Mouse (Mus musculus): ENCODE measurements around the gene Tnik. TPM values are rescaled to one million over a fixed set of nuclear protein-coding genes. Genes with fewer than 3 reads are reported as not detected.

Tnik gene
- polyA plus RNA-seq, 1 experiment = not detected

GRCm38 (mm10) chr3:28333869-28334268, 70.9 kb downstream of the Tnik start:
- H3K9me3 ChIP-seq (ENCODE audit: control insufficient read depth, low read length) = no peaks in the 10 kb centered on the region
- TF ChIP-seq GATA1 (IDR thresholded peaks at IDR 0.05; ENCODE audit: low read length) (no peak), TAL1 (IDR thresholded peaks at IDR 0.05; ENCODE audit: low read length) (no peak)
- H3K27me3 ChIP-seq (ENCODE audit: control insufficient read depth) = no peaks in the 10 kb centered on the region
- H3K36me3 ChIP-seq (ENCODE audit: control insufficient read depth) = no peaks in the 10 kb centered on the region
- H3K4me1 ChIP-seq (ENCODE audit: control insufficient read depth) = no peaks in the 10 kb centered on the region
- no peak overlapping the region for H3K4me3 ChIP-seq (replicated peaks)

- H3K4me1 ChIP-seq (ENCODE audit: control insufficient read depth) = no peaks in the 10 kb centered on the region
- no peaks in the 10 kb centered on the region for H3K9me3 ChIP-seq (ENCODE audit: control insufficient read depth, low read length)
- H3K4me3 ChIP-seq (replicated peaks) = no peak overlapping the region
- TF ChIP-seq TAL1 (IDR thresholded peaks at IDR 0.05; ENCODE audit: low read length) (no peak), GATA1 (IDR thresholded peaks at IDR 0.05; ENCODE audit: low read length) (no peak)
- H3K27me3 ChIP-seq (ENCODE audit: control insufficient read depth) = no peaks in the 10 kb centered on the region
- no peaks in the 10 kb centered on the region for H3K36me3 ChIP-seq (ENCODE audit: control insufficient read depth)
Observed at GRCm38 (mm10) chr3:28334547-28334946, 71.5 kb downstream of the Tnik start.

- H3K4me1 ChIP-seq (ENCODE audit: control insufficient read depth) = no peaks in the 10 kb centered on the region
- H3K4me3 ChIP-seq (replicated peaks) = no peak overlapping the region
- TF ChIP-seq TAL1 (IDR thresholded peaks at IDR 0.05; ENCODE audit: low read length) (no peak), GATA1 (IDR thresholded peaks at IDR 0.05; ENCODE audit: low read length) (no peak)
- H3K27me3 ChIP-seq (ENCODE audit: control insufficient read depth) = no peaks in the 10 kb centered on the region
- H3K9me3 ChIP-seq (ENCODE audit: control insufficient read depth, low read length) = no peaks in the 10 kb centered on the region
- H3K36me3 ChIP-seq (ENCODE audit: control insufficient read depth) = no peaks in the 10 kb centered on the region
Observed at GRCm38 (mm10) chr3:28340071-28340470, 77.1 kb downstream of the Tnik start.

- Histone ChIP-seq H3K4me3 (replicated peaks) (no peak overlapping the region), H3K27me3 (ENCODE audit: control insufficient read depth) (no peaks in the 10 kb centered on the region), H3K4me1 (ENCODE audit: control insufficient read depth) (no peaks in the 10 kb centered on the region), H3K9me3 (ENCODE audit: control insufficient read depth, low read length) (no peaks in the 10 kb centered on the region), H3K36me3 (ENCODE audit: control insufficient read depth) (no peaks in the 10 kb centered on the region)
- TF ChIP-seq TAL1 (IDR thresholded peaks at IDR 0.05; ENCODE audit: low read length) (no peak), GATA1 (IDR thresholded peaks at IDR 0.05; ENCODE audit: low read length) (no peak)
Observed at GRCm38 (mm10) chr3:28343204-28343603, 80.2 kb downstream of the Tnik start.

GRCm38 (mm10) chr3:28343661-28344060, 80.6 kb downstream of the Tnik start:
- no peaks in the 10 kb centered on the region for H3K36me3 ChIP-seq (ENCODE audit: control insufficient read depth)
- H3K9me3 ChIP-seq (ENCODE audit: control insufficient read depth, low read length) = no peaks in the 10 kb centered on the region
- no peaks in the 10 kb centered on the region for H3K27me3 ChIP-seq (ENCODE audit: control insufficient read depth)
- TF ChIP-seq GATA1 (IDR thresholded peaks at IDR 0.05; ENCODE audit: low read length) (no peak), TAL1 (IDR thresholded peaks at IDR 0.05; ENCODE audit: low read length) (no peak)
- H3K4me1 ChIP-seq (ENCODE audit: control insufficient read depth) = no peaks in the 10 kb centered on the region
- H3K4me3 ChIP-seq (replicated peaks) = no peak overlapping the region

- Histone ChIP-seq H3K36me3 (ENCODE audit: control insufficient read depth) (no peaks in the 10 kb centered on the region), H3K9me3 (ENCODE audit: control insufficient read depth, low read length) (no peaks in the 10 kb centered on the region), H3K27me3 (ENCODE audit: control insufficient read depth) (no peaks in the 10 kb centered on the region), H3K4me3 (replicated peaks) (no peak overlapping the region), H3K4me1 (ENCODE audit: control insufficient read depth) (no peaks in the 10 kb centered on the region)
- TF ChIP-seq GATA1 (IDR thresholded peaks at IDR 0.05; ENCODE audit: low read length) (no peak), TAL1 (IDR thresholded peaks at IDR 0.05; ENCODE audit: low read length) (no peak)
Observed at GRCm38 (mm10) chr3:28345446-28345845, 82.4 kb downstream of the Tnik start.

GRCm38 (mm10) chr3:28345961-28346360, 82.9 kb downstream of the Tnik start:
- no peaks in the 10 kb centered on the region for H3K4me1 ChIP-seq (ENCODE audit: control insufficient read depth)

GRCm38 (mm10) chr3:28346476-28346875, 83.5 kb downstream of the Tnik start:
- TF ChIP-seq GATA1 (IDR thresholded peaks at IDR 0.05; ENCODE audit: low read length) (no peak), TAL1 (IDR thresholded peaks at IDR 0.05; ENCODE audit: low read length) (no peak)
- Histone ChIP-seq H3K27me3 (ENCODE audit: control insufficient read depth) (no peaks in the 10 kb centered on the region), H3K9me3 (ENCODE audit: control insufficient read depth, low read length) (no peaks in the 10 kb centered on the region), H3K4me3 (replicated peaks) (no peak overlapping the region), H3K4me1 (ENCODE audit: control insufficient read depth) (no peaks in the 10 kb centered on the region), H3K36me3 (ENCODE audit: control insufficient read depth) (no peaks in the 10 kb centered on the region)

More at GRCm38 (mm10) chr3:28345961-28346360, 82.9 kb downstream of the Tnik start:
- no peak for TF ChIP-seq TAL1 (IDR thresholded peaks at IDR 0.05; ENCODE audit: low read length)
- no peak for TF ChIP-seq GATA1 (IDR thresholded peaks at IDR 0.05; ENCODE audit: low read length)
- no peak overlapping the region for H3K4me3 ChIP-seq (replicated peaks)
- no peaks in the 10 kb centered on the region for H3K36me3 ChIP-seq (ENCODE audit: control insufficient read depth)
- no peaks in the 10 kb centered on the region for H3K9me3 ChIP-seq (ENCODE audit: control insufficient read depth, low read length)
- no peaks in the 10 kb centered on the region for H3K27me3 ChIP-seq (ENCODE audit: control insufficient read depth)

- Histone ChIP-seq H3K27me3 (ENCODE audit: control insufficient read depth) (no peaks in the 10 kb centered on the region), H3K9me3 (ENCODE audit: control insufficient read depth, low read length) (no peaks in the 10 kb centered on the region), H3K4me1 (ENCODE audit: control insufficient read depth) (no peaks in the 10 kb centered on the region), H3K36me3 (ENCODE audit: control insufficient read depth) (no peaks in the 10 kb centered on the region), H3K4me3 (replicated peaks) (no peak overlapping the region)
- TF ChIP-seq GATA1 (IDR thresholded peaks at IDR 0.05; ENCODE audit: low read length) = no peak
- TF ChIP-seq TAL1 (IDR thresholded peaks at IDR 0.05; ENCODE audit: low read length) = no peak
Observed at GRCm38 (mm10) chr3:28348746-28349145, 85.7 kb downstream of the Tnik start.

GRCm38 (mm10) chr3:28350147-28350801, 87.3 kb downstream of the Tnik start:
- Histone ChIP-seq H3K27me3 (ENCODE audit: control insufficient read depth) (no peaks in the 10 kb centered on the region), H3K9me3 (ENCODE audit: control insufficient read depth, low read length) (no peaks in the 10 kb centered on the region), H3K4me1 (ENCODE audit: control insufficient read depth) (no peaks in the 10 kb centered on the region), H3K4me3 (replicated peaks) (no peak overlapping the region), H3K36me3 (ENCODE audit: control insufficient read depth) (no peaks in the 10 kb centered on the region)
- TF ChIP-seq GATA1 (IDR thresholded peaks at IDR 0.05; ENCODE audit: low read length) (no peak), TAL1 (IDR thresholded peaks at IDR 0.05; ENCODE audit: low read length) (no peak)

Measured in erythroblast, embryonic 14.5 days (primary cell).